Mouse (Mus musculus) lung, postnatal 0 days (tissue): Measurements from ENCODE around the gene Fam155a. TPM values are rescaled to one million over a fixed set of nuclear protein-coding genes. Genes with fewer than 3 reads are reported as not detected.

Experiments
- ATAC-seq: fragments of 200-750 bp; cut with Nextera tagmentation; 2 replicates; pipeline ENCODE4 v1.8.0; 2017; ENCODE audit warnings: moderate library complexity
- DNase-seq: peaks from one replicate; pipeline ENCODE4 v3.0.0-alpha.2; 2016; ENCODE audit warnings: low spot score
- H3K27ac ChIP-seq: fragments of 300-500 bp; sonication (generic); 2 replicates; pipeline ENCODE4 v1.5.1; 2014; ENCODE audit warnings: antibody characterized with exemption, mild to moderate bottlenecking, low read length, mixed read lengths
- H3K27me3 ChIP-seq: fragments of 300-500 bp; sonication (generic); replicated peaks from 2 replicates; pipeline ENCODE4 v1.6.1; 2014; ENCODE audit warnings: low read length, mixed read lengths; ENCODE audit not compliant: insufficient read depth
- H3K36me3 ChIP-seq: fragments of 300-500 bp; sonication (generic); 2 replicates; pipeline ENCODE4 v1.6.1; 2014; ENCODE audit warnings: low read length, mixed read lengths; ENCODE audit not compliant: insufficient read depth
- H3K4me1 ChIP-seq: fragments of 300-500 bp; sonication (generic); 2 replicates; pipeline ENCODE4 v1.6.1; 2014; ENCODE audit warnings: antibody characterized with exemption, low read depth, low read length, mixed read lengths; ENCODE audit not compliant: insufficient read depth
- H3K4me2 ChIP-seq: fragments of 300-500 bp; sonication (generic); replicated peaks from 2 replicates; pipeline ENCODE4 v1.6.1; 2014; ENCODE audit warnings: low read depth, mild to moderate bottlenecking, low read length, moderate library complexity, mixed read lengths
- H3K4me3 ChIP-seq: fragments of 300-500 bp; sonication (generic); 2 replicates; pipeline ENCODE4 v1.5.1; 2014; ENCODE audit warnings: low read depth, low read length
- H3K9ac ChIP-seq: fragments of 300-500 bp; sonication (generic); replicated peaks from 2 replicates; pipeline ENCODE4 v1.6.1; 2014; ENCODE audit warnings: low read depth, mild to moderate bottlenecking
- H3K9me3 ChIP-seq: fragments of 300-500 bp; sonication (generic); 2 replicates; pipeline ENCODE4 v1.6.1; 2016; ENCODE audit warnings: low read length, mixed read lengths
- CTCF ChIP-seq: IDR thresholded peaks from 2 replicates; pipeline ENCODE4 v1.5.1; 2016; ENCODE audit warnings: antibody characterized with exemption, mild to moderate bottlenecking
- EP300 ChIP-seq: IDR thresholded peaks from 2 replicates; pipeline ENCODE4 v1.6.1; 2016; ENCODE audit warnings: antibody characterized with exemption, mild to moderate bottlenecking, control low read depth
- WGBS: fragments of 180-500 bp; shearing (Covaris S2); extraction: QIAGEN DNeasy Blood & Tissue Kit; methylation state at CpG from one replicate; pipeline ENCODE4 v1.1.7; 2014; 5-methylcytosine and 5-hydroxymethylcytosine counted together
- polyA plus RNA-seq: library from polyadenylated mRNA; unstranded; fragments of >200 nt; fragmentation: Nextera tagmentation; extraction: Ambion mirVana; gene quantifications from 2 replicates; pipeline ENCODE4 v1.2.1, GENCODE M21; 2015

Gene Fam155a
- polyA plus RNA-seq, 1 experiment from 2014 or later: 0.11 TPM

DNA sequence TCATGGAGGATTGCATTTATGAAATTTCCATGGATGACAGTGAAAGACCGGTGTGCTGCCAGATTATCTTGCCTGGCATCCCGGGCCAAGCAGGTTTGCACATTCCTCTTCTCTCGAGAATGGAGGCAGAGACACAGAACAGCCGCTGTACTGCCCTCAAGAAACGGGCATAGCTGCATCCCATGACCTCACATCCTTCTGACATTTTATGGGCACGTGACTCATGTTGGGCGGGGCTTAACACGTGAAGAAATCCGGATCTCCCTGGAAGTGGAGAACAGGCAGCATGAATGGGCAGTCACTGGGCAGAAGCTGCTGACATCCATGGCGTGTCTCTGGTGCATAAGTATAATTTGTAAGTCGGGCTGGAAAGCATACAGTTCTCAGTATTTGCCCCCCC is 29.0 kb upstream of the Fam155a start:
- no peak overlapping the region for H3K4me3 ChIP-seq
- H3K36me3 ChIP-seq: no peaks in the 10 kb centered on the region
- no peaks in the 10 kb centered on the region for H3K9me3 ChIP-seq
- no peak for DNase-seq
- H3K4me1 ChIP-seq: no peaks in the 10 kb centered on the region
- no peak overlapping the region for H3K9ac ChIP-seq
- ATAC-seq: no peak
- no peaks in the 10 kb centered on the region for H3K27me3 ChIP-seq
- WGBS: 77% methylated on average over 11 of the region's 11 CpGs
- H3K27ac ChIP-seq: no peak overlapping the region
- H3K4me2 ChIP-seq: no peak overlapping the region
- no peak for TF ChIP-seq CTCF
- no peak for TF ChIP-seq EP300

GRCm38 (mm10) chr8:9797514-9797913 is 26.6 kb upstream of the Fam155a start:
- Histone ChIP-seq H3K27ac (no peak overlapping the region), H3K9ac (no peak overlapping the region), H3K9me3 (no peaks in the 10 kb centered on the region), H3K4me3 (no peak overlapping the region), H3K4me2 (no peak overlapping the region), H3K4me1 (no peaks in the 10 kb centered on the region), H3K36me3 (no peaks in the 10 kb centered on the region), H3K27me3 (no peaks in the 10 kb centered on the region)
- TF ChIP-seq EP300: no peak
- TF ChIP-seq CTCF: no peak
- DNase-seq (no peak), ATAC-seq (no peak)
- 71% methylated on average over 8 of the region's 8 CpGs for WGBS

DNA sequence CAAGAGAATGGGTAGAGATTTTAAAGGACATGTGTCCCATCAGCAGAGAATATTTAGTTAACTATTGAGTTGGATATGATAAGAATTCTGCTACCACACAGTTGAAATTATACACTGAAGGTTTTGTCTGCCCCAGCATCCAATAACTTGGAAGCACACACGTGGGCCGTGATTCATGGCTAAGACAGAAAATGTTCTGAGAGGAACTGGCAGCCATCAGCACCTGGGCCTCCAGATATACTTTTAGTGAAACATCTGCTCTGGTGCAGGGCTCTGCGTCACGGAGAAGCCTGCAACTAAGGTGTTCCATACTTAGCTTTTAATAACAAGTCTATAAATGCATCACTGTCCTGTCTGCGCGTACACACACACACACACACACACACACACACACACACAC is 24.8 kb upstream of the Fam155a start:
- H3K9me3 ChIP-seq: no peaks in the 10 kb centered on the region
- no peaks in the 10 kb centered on the region for H3K36me3 ChIP-seq
- TF ChIP-seq EP300: no peak
- no peak for TF ChIP-seq CTCF
- no peak overlapping the region for H3K4me2 ChIP-seq
- no peak overlapping the region for H3K9ac ChIP-seq
- 89% methylated on average over 6 of the region's 6 CpGs for WGBS
- H3K27ac ChIP-seq: no peak overlapping the region
- no peak for ATAC-seq
- no peaks in the 10 kb centered on the region for H3K27me3 ChIP-seq
- H3K4me1 ChIP-seq: no peaks in the 10 kb centered on the region
- no peak for DNase-seq
- H3K4me3 ChIP-seq: no peak overlapping the region

GRCm38 (mm10) chr8:9793351-9793750 is 22.4 kb upstream of the Fam155a start:
- H3K9me3 ChIP-seq: no peaks in the 10 kb centered on the region
- DNase-seq (no peak), ATAC-seq (no peak)
- TF ChIP-seq EP300 (no peak), CTCF (no peak)
- no peak overlapping the region for H3K4me2 ChIP-seq
- no peak overlapping the region for H3K4me3 ChIP-seq
- no peaks in the 10 kb centered on the region for H3K4me1 ChIP-seq
- H3K9ac ChIP-seq: no peak overlapping the region
- H3K36me3 ChIP-seq: no peaks in the 10 kb centered on the region
- H3K27me3 ChIP-seq: no peaks in the 10 kb centered on the region
- H3K27ac ChIP-seq: no peak overlapping the region
- WGBS: 61% methylated on average over 9 of the region's 9 CpGs

DNA sequence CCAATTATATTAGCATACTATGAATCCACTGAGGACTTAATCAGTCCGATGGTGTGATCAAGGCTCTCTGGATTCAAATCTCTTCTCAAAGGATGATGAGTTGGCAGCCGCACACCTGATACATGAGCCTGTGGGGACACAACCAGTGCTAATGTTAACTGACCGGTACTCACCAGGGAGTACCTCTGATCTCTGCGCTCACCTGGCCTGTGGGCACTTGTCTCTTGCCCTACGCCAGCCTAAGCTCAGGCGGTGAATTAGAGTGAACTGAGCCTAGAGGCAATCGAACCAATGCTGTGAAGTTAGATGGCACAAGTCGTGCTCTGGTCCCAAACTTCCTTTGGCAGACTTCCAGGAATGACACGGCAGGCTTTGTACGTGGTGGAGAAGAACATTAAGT is 9.4 kb upstream of the Fam155a start:
- TF ChIP-seq EP300 (no peak), CTCF (no peak)
- H3K4me1 ChIP-seq: no peaks in the 10 kb centered on the region
- no peaks in the 10 kb centered on the region for H3K36me3 ChIP-seq
- ATAC-seq (no peak), DNase-seq (no peak)
- H3K9me3 ChIP-seq: no peaks in the 10 kb centered on the region
- WGBS: 66% methylated on average over 10 of the region's 10 CpGs
- no peaks in the 10 kb centered on the region for H3K27me3 ChIP-seq
- H3K27ac ChIP-seq: no peak overlapping the region
- no peak overlapping the region for H3K9ac ChIP-seq
- no peak overlapping the region for H3K4me3 ChIP-seq
- H3K4me2 ChIP-seq: no peak overlapping the region

DNA sequence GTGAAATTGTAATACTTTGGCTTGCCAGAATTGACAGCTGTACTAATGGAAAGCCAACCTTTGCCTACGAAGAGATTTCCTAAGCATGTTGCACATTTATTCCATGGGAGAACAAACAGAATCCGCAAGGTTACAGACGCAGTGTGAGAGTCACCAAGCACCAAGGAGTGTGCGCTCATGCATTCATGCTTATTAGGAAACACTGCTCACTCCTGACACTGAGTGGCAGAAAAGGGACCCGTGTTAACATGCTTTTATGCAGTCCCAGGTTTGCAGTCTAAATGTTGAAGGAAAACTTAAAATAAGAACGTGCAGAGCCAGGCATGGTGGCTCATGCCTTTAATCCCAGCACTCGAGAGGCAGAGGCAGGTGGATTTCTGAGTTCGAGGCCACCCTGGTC is 7.2 kb upstream of the Fam155a start:
- Histone ChIP-seq H3K4me3 (no peak overlapping the region), H3K9me3 (no peaks in the 10 kb centered on the region), H3K36me3 (no peaks in the 10 kb centered on the region), H3K9ac (no peak overlapping the region), H3K4me2 (no peak overlapping the region), H3K27me3 (no peaks in the 10 kb centered on the region), H3K27ac (no peak overlapping the region), H3K4me1 (no peaks in the 10 kb centered on the region)
- 72% methylated on average over 8 of the region's 8 CpGs for WGBS
- DNase-seq (no peak), ATAC-seq (no peak)
- no peak for TF ChIP-seq EP300
- TF ChIP-seq CTCF: no peak

GRCm38 (mm10) chr8:9776818-9777217 is 5.9 kb upstream of the Fam155a start:
- Histone ChIP-seq H3K27ac (no peak overlapping the region), H3K27me3 (no peaks in the 10 kb centered on the region; the same call in 1 of the 2 replicates), H3K4me3 (no peak overlapping the region), H3K36me3 (no peaks in the 10 kb centered on the region), H3K4me1 (no peaks in the 10 kb centered on the region), H3K4me2 (no peak overlapping the region), H3K9ac (no peak overlapping the region), H3K9me3 (no peaks in the 10 kb centered on the region)
- ATAC-seq: no peak
- 81% methylated on average over 10 of the region's 10 CpGs for WGBS
- DNase-seq: no peak
- no peak for TF ChIP-seq CTCF
- TF ChIP-seq EP300: no peak
